Mouse (Mus musculus) cortical plate, adult 2 months (tissue): ENCODE measurements around the gene Kars.

ENCODE experiments used
- CTCF ChIP-seq: fragments of 200-500 bp; IDR thresholded peaks from 2 replicates; pipeline ENCODE4 v1.5.1; 2011; ENCODE audit warnings: mild to moderate bottlenecking, control low read depth, low read length; ENCODE audit not compliant: insufficient read depth; ENCODE audit errors: extremely low read depth
- POLR2A ChIP-seq: fragments of 200-500 bp; IDR thresholded peaks from 2 replicates; pipeline ENCODE4 v1.6.1; 2011; ENCODE audit warnings: mild to moderate bottlenecking, low read length, control low read depth; ENCODE audit not compliant: insufficient read depth; ENCODE audit errors: extremely low read depth

GRCm38 (mm10) chr8:111984511-111984910, 26.6 kb downstream of the Kars start:
- no peak for TF ChIP-seq CTCF
- TF ChIP-seq POLR2A = no peak
